Mouse (Mus musculus): ENCODE data around the gene Tekt2.

The Tekt2 gene

GRCm38 (mm10) chr4:126306058-126306457 is 19.4 kb downstream of the Tekt2 start:
- DNase-seq, result no peak

DNA sequence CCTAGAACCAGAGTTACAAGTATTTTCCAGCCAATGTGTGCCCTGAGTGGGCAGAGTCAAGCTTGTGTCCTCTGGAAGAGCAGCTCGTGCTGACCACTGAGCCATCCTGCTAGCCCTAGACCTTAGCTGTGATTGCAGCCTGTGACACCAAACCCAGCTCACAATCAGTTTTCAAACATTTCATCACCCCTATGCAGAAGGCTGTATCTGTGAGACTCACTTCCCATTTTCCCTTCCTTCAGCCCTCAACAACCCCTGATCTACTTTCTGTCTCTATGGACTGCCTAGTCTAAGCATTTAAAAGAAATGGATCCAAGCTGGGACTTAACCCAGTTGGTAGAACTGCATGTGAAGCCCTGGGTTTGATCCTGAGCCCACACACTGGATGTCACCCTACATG is 20.1 kb downstream of the Tekt2 start:
- no peak for DNase-seq

DNA sequence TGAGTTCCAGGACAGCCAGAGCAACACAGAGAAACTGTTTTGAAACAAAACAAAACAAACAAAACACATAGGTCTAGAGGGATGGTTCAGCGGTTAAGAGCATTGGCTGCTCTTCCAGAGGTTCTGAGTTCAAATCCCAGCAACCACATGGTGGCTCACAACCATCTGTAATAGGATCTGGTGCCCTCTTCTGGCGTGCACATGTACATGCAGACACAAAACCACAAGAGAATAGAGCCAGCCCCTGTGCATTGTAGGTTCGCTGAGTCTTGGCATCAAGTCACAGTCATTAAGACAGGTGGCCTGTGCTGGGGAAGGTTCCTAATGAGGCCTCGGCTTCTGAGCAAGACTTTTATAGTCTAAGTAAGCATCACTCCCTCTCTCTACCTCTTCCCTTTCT is 21.6 kb downstream of the Tekt2 start:
- no peak for DNase-seq

GRCm38 (mm10) chr4:126301584-126302309 is 23.7 kb downstream of the Tekt2 start:
- DNase-seq, result peak; percentile 45 to 54

DNA sequence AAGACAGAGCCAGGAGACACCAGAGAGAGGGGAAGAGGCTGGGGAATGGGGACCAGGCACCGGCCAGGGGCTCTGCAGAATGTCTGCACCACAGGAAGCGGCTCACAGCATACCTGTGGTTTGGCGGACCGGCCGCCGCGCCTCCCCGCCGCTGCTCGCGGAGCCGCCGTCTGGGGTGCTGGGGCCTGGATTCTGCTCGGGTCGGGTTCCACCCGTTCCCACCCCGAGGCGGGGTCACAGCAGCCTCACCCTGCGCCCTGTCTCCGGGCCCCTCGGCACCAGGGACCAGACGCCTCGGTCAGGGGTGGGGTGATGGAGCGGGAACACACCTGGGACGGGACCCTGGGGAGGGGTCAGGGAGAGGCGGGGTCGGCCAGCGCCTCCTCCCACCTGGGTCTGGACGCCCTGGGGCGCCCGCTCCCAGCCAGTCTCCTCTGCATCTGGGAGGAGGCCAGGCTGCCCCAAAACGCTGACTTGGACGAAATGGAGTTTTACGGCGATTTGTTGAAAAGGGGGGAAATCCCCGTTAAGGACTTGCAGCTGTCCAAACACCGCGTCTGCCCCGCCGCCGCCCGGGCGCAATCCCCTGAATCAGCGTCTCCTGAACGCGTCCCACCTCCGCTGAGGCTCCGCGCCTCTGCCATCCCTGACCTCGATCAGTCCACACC is 24.4 kb downstream of the Tekt2 start:
- no peak for DNase-seq

- peak; percentile 64 to 74 for DNase-seq
Observed at GRCm38 (mm10) chr4:126296617-126297101, 28.8 kb downstream of the Tekt2 start.

DNA sequence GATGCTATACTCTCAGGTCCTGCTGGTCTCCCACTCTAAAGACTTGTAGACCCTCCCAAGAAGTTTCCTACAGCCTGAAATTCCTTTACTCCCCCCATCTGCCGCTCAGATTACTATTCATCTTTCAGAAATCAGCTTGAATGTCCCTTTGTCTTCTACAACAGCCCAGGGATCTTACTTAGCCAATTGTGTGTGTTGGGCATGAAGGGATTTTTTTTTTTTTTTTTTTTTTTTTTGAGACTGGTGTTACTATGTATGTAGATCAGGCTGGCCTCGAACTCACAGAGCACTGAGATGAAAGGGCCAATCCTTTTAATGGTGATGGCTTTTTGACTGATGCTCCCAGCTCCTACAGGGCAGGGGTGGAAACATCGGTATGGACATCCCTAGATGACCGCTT is 29.6 kb downstream of the Tekt2 start:
- no peak for DNase-seq

DNA sequence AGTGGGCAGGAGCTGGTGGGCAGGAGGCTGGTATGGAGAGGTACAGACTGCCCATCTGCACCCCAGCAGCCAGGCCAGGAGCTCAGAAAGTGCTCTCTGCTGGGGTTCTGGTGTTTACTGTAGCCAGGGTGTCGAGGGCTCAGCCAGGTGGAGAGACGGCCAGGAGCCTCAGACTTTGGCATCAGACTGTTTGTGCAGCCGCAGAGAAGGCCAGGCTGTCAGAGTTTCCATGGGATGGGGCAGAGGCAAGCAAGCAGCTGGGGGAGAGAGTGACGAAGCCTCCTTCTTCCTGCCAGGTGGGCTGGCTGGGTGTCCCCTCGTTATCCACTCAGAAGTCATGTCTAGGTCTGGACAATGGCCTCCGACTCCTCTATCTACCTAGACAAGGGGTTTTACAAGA is 30.3 kb downstream of the Tekt2 start:
- no peak for DNase-seq

GRCm38 (mm10) chr4:126291196-126291595 is 34.3 kb downstream of the Tekt2 start:
- no peak for DNase-seq

- no peak for DNase-seq
Observed at GRCm38 (mm10) chr4:126290314-126290713, 35.2 kb downstream of the Tekt2 start.

- no peak for DNase-seq
Observed at GRCm38 (mm10) chr4:126288085-126288666, 37.3 kb downstream of the Tekt2 start.

- DNase-seq, result no peak
Observed at GRCm38 (mm10) chr4:126287302-126287995, 38.0 kb downstream of the Tekt2 start.

DNA sequence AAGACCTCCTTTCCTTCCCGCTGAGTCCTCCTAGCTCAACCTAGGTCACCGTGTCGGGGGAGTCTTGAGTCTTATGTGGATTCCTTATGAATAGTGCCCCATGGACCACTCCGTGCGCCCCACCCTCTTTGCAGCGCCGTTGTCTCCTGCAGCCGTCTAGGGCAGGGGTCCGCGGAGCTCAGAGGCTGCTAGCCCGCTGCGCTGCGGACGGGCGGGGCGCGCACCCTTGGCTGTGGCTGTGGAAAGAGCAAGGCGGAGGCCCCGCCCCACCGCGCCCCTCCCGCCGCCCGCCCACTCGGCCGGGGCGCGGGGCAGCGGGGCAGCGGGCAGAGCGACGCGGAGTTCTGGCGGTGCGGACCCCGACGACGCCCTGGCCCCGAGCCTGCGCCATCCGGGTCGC is 39.0 kb downstream of the Tekt2 start, which contains the start of gene Col8a2:
TSS of gene Col8a2 (plus strand) at position 302 of the 400 bp plus-strand sequence.
- DNase-seq, result no peak

- DNase-seq, result no peak
Observed at GRCm38 (mm10) chr4:126283582-126283981, 41.9 kb downstream of the Tekt2 start.

DNA sequence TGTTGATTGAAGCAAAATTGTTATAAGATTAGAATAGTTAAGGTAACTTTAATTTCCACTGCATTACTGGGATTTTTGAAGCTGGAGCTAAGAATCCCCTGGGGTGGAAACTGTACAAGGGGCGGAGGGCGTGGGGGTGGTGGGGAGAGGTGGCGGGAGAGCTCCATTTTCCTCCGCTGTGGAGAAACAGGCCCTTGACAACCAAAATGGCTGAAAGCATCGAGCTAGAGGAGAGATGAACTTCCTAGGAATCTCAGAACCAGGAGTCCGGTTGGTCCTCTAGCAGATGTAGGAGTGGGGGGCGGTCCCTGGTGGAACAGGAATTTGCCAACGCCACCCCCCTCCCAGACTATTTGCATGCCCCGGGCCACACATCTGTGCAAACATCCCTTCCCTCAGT is 43.8 kb downstream of the Tekt2 start:
- no peak for DNase-seq

DNA sequence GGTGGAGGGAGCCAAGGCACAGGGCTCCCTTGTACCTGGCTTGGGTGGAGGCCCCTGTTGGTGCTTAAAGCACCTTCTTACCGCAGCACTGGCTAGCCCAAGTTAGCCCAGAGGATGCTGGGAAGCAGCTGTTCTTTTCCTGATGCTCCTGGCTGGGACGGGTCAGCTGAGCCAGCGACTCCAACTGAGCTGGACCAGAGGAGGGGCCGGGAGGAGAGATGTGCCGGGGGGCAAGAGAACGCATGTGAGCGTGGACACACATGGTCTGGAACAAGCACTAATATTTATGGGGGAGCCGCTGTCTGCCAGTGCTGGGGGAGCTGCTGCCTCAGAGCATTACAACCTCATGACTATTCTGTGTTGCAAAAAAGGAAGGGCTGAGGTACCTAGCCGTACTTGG is 46.5 kb downstream of the Tekt2 start:
- DNase-seq, result no peak

GRCm38 (mm10) chr4:126278565-126278915 is 46.9 kb downstream of the Tekt2 start:
- no peak for DNase-seq

DNA sequence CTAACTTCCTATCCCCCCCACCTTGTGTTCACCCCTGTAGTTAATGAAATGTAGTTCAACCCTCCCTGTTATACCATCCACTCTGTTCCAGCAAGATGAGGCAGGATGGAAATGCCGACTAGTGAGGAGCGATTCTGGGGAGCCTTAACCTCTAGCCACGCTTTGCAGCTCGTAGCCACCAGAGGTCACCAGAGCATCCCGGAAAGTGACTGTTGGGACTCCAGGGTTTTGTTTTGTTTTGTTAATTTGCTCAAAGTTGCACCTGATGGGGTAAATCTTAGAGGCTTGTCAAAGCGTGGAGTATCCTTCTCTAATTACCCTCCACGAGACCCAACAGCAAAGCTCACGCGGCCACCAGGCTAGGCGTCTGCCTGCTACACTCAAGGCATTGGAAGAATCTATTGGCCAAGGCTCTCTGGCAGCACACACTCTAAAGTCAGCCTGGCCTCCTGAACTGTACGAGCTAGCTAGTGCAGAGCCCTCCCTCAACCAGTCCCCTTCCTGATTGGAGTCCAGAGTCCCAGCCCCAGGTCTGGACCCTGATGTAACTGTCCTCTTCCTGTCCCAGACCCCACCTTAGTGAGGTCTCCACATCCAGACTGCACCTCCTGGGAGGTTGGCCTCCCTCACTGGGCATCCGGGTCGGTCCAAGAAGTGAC is 47.5 kb downstream of the Tekt2 start:
- peak; percentile 69 to 73 for DNase-seq

- DNase-seq, result peak; percentile 75 to 78
Observed at GRCm38 (mm10) chr4:126275681-126276131, 49.8 kb downstream of the Tekt2 start.

- peak in 1 of 2 experiments; percentile 42 for DNase-seq
Observed at GRCm38 (mm10) chr4:126275081-126275480, 50.4 kb downstream of the Tekt2 start.

- DNase-seq, result peak; percentile 88 to 94
Observed at GRCm38 (mm10) chr4:126273753-126274152, 51.7 kb downstream of the Tekt2 start.

Data from cerebellum, postnatal 36 days (tissue).